Mouse (Mus musculus) heart, postnatal 0 days (tissue): Measurements from ENCODE around the gene Il18.

ENCODE experiments used
- CTCF ChIP-seq: IDR thresholded peaks from 2 replicates; pipeline ENCODE4 v1.5.1; 2016; ENCODE audit warnings: antibody characterized with exemption, control low read depth, low read depth
- EP300 ChIP-seq: IDR thresholded peaks from 2 replicates; pipeline ENCODE4 v1.6.1; 2016; ENCODE audit warnings: antibody characterized with exemption, low read depth

- TF ChIP-seq EP300 = no peak
- TF ChIP-seq CTCF = no peak
These were observed 10.5 kb downstream of the Il18 start for GRCm38 (mm10) chr9:50565173-50565572.
